Mouse (Mus musculus) thymus, postnatal 14 days (tissue): Measurements from ENCODE around the gene Trim56.
A peak's percentile ranks its signal among the peaks of the same experiment; 100 is the strongest.

ENCODE experiments used
- DNase-seq: peaks from one replicate; pipeline ENCODE4 v3.0.0; 2021

The Trim56 gene

GRCm38 (mm10) chr5:137107670-137108069 lies 8.3 kb downstream of the Trim56 start:
- DNase-seq, result no peak

DNA sequence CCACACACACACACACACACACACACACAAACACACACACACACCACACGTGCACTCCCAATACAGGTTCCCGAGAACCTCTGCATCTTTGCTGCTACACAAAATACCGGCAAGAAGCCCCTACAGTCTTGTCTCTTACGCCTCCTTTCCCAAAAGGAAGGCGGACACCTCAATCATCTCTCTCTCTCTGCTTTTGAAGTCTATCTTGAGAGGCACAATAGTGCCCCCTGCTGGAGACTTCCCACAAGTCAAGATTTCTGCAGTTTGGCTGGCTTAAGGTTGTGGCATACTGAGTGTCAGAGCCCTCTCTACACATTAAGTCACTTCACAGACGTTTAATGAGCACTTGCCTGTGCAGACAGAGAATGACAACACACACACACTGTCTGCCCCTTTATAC lies 9.0 kb downstream of the Trim56 start:
- DNase-seq, result peak; percentile 81

GRCm38 (mm10) chr5:137106434-137106833 lies 9.6 kb downstream of the Trim56 start:
- no peak for DNase-seq

DNA sequence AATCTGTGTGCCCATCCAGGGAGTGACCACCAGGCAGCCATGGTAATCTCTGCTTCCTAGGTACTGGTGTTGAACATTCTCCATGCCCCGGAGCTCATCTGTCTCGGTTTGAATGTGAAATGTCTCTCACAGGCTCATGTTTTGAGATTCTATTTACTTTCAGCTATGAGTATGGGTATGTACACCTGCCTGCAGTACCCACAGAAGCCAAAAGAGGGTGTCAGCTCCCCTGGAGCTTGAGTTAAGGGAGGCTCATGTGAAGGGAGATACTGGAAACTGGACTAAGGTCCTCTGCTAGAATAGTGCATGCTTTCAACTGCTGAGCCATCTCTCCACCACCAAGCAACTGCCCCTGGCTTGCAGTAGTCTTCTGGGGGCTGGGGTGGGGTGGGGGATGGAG lies 12.0 kb downstream of the Trim56 start:
- no peak for DNase-seq

DNA sequence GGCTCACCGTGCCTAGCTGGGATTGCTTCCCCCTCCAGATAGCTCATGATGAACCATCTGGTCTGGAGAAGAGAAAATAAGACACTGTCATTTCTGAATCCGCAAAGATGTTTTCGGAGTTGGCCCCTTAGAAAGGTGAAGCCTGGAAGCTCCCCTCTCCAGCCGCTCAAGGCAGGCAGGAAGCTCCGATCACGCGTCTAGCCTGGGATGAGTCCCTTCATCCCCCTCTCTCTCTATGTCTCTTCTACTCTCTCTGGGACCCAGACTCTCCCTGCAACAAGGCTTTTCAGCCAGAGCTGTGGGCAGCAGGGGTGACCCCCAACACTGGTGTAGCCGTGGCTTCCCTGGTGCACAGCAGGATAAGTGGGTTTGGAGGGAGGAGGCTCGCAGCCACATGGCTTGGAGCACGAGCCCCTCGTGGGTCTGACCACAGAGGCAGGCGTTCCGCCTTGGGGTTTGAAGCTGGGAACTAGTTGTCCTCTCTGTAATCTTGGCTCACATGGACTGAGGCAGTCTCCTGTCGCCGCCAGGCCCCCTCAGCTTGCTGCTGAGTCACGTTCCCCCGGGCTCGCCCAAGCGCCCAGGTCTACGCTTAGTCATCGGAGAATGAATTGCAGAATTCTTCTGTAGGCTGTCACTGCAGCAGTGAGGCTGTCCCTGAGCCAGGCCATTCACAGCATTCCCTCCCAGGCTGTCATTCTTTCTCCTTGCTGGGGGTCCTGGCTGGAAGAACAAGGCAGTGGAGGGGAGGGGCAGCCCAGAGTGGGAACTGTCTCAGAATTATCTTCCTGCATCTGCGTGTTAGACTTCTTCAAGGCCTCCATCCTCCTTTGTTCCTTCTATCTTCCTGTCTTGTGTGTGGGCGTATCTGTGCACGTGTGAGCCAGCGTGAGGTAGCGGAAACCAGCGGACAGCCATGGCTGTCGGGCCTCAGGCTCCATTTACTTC lies 13.2 kb downstream of the Trim56 start:
- DNase-seq, result peak; percentile 69

GRCm38 (mm10) chr5:137102078-137102477 lies 13.9 kb downstream of the Trim56 start:
- no peak for DNase-seq

GRCm38 (mm10) chr5:137100660-137101059 lies 15.3 kb downstream of the Trim56 start:
- DNase-seq, result no peak

DNA sequence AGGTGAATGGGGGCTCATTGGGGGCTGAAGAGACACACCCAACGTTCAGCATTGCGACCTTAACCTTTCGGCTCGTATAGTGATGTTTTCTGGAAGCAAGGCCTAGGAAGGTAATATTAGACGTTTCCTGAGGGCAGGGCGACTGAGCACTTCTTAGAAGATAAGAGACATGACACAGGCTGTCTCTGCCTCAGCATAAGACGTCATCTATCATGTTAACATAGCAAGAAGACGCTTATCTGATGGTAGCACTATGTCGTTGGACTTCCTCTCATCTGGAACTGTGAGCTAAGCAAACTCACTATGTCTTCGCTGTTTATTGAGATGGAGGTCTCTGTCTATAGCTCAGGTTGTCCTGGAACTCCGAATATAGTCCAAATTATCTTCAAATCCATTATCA lies 17.6 kb downstream of the Trim56 start:
- DNase-seq, result no peak

DNA sequence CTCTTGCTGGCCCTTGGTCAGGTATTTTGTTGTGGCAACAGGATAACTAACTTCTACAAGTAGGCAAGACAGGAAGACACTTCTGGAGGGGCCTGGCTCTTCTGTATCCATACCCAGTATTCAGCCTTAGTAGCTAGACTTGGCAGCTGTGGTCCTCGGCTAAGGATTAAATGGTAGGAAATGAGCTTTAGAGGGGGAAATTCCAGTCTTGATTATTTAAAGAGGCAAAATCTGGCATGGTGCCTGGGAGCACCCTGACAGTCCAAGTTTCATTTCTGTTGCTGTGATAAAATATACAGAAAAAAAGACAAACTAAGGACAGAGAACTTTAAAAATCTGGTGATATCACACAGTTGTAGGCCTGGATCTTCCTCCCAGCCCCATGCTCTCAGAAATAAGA lies 20.0 kb downstream of the Trim56 start:
- no peak for DNase-seq

GRCm38 (mm10) chr5:137095135-137095534 lies 20.9 kb downstream of the Trim56 start:
- no peak for DNase-seq

DNA sequence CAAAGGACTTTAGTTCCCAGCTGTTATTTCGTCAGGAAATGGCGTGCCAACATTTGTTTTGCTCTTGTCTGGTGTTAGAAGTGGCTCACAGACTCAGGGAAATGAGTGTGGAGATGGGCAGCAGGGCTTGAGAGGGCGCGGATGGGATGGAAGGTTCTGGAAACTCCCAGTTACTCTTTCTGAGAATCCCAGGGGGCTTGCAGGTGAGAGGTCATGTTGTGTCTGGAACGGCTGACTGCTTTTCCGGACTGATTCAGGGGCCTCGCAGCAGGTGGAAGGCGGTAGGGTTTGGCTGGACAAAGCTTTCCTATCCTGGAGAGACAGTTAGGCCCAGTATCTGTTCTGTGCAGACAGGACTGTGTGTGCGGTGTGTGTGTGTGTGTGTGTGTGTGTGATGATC lies 22.3 kb downstream of the Trim56 start:
- DNase-seq, result no peak

GRCm38 (mm10) chr5:137091560-137091959 lies 24.4 kb downstream of the Trim56 start:
- no peak for DNase-seq

DNA sequence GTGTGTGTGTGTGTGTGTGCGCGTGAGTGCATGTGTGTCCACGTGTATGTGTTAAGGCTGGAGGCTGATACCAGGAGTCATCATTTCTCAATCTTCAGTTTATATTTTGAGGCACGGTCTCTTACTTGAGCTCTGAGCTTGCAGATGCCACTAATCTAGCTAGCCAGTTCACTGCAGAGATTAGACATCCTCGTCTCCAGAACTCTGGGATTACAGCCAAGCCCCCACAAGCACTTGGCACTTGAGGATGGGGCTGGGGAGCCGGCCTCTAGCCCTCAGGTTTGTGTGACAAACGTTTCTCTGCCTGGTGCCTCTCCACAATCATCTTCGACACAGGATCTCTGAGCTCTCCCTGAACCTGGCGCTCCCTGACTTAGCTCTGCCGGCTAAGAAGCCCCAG lies 25.1 kb downstream of the Trim56 start:
- no peak for DNase-seq

- DNase-seq, result no peak
Observed at GRCm38 (mm10) chr5:137087410-137087809, 28.6 kb downstream of the Trim56 start.

- DNase-seq, result no peak
Observed at GRCm38 (mm10) chr5:137085731-137086130, 30.3 kb downstream of the Trim56 start.

DNA sequence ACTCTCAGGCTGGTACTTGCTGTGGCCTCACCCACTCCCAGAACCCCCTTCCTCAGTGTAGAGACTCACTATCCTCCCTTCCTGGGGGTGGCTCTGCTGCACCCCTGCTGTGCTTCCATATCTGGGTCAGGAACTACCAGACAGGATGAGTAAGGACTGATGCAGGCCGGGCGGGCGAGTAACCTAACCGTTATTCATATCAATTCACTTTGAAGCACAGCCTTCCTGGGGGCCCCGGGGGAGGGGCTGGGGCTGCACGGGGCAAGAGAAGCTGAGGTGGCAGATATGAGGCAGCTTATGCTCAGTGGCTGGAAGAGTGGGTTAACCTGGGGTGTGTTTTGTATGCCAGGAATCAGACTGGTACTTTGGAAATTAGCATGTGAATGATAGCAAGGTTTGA lies 31.0 kb downstream of the Trim56 start:
- DNase-seq, result no peak

- no peak for DNase-seq
Observed at GRCm38 (mm10) chr5:137083051-137083450, 33.0 kb downstream of the Trim56 start.

GRCm38 (mm10) chr5:137079849-137080248 lies 36.2 kb downstream of the Trim56 start:
- no peak for DNase-seq

- no peak for DNase-seq
Observed at GRCm38 (mm10) chr5:137078616-137079015, 37.4 kb downstream of the Trim56 start.

GRCm38 (mm10) chr5:137078041-137078440 lies 38.0 kb downstream of the Trim56 start:
- DNase-seq, result no peak

DNA sequence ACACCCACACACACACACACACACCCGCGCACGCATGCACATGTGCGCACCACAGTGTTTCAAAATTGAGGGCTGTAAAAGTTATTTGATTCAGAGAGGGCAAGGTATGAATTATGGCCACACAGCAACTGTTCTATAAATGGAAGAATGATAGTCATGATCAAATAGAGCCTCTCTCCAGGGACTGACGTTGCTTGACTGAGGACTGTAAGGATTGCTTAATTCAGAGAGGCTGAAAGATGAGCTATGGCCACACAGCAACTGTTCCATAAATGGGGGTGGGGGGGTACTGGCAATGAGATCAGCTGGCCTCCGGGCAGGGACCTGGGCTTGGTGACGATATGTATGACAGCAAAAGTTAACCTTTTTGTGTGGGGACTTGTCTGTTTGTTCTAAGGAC lies 38.8 kb downstream of the Trim56 start:
- no peak for DNase-seq

DNA sequence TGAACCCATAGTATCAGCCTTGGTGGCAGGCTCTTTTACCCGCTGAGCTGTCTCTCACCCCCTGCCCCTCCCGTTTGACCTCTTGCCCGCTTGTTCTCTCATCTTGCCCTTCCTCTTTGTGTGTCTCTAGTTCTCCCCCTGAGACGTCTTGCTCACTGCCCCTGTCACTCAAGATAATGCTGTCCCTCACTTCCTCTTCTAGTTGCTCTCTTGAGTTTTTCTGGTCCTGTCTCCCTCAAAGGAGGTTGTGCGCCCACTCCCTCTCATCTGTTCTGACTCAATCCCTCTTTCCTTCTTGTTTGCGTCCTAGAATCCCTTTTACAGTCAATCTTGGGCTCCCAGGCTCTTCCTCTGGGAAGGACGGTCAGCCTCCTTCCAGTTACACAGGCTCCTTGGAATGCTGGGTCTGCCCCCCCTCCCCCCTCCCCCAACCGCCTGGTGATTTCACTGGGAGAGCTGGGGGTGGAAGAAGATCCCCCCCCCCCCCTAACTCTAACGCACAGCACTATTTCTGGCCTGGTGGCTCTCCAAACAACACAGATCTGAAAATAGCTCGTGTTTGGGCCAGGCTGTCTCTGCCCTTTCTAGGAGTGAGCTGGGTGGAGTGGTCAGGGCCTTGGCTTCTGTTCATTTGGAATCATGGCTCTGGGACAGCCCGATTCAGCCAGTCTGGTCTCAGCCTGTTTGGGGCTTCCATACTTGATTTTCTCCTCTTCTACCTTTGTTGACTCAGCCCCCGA lies 39.6 kb downstream of the Trim56 start:
- DNase-seq, result no peak

DNA sequence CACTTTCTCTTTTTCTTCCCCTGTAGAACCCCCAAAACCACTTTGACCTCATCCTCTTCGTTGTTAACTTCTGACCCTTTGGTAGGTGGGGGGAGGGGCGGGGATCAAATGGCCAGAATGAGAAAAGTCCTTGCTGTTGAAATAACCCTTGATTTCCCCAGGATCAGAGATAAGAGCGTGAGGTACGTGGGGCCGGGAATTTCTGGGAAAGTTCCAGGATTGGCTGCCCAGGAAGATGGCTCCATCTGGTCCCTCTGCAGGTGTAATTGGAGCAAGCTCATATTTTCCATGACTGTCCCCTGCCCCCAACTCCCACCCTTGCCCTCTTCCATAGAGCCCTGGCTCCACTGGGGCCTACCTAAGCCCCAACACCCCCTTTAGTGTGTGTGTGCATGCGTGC lies 40.3 kb downstream of the Trim56 start:
- no peak for DNase-seq

DNA sequence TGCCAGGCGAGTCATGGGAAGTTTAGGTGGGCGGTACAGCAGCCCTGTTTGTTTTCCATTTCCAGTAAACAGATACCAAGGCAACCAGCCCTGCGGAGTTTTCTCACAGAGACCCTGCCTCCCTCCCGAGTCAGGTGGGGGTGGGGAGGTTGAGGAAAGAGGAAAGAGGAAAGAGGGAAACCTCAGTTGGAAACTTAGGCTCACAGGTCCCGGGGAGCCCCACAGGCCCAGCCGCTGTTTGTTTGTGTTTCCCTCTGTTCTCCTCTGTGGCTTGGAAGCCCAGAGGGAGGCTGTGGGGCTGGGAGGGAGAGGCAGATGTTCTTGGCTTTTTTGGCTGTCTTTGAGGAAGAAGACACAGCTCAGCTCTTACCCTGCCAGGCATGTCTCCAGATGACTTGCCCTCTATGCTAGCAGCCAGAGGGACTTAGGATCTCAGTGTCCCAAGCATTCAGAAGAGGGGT lies 41.8 kb downstream of the Trim56 start:
- DNase-seq, result no peak
